Mouse (Mus musculus): ENCODE measurements around the gene Casc1. TPM values are rescaled to one million over a fixed set of nuclear protein-coding genes. Genes with fewer than 3 reads are reported as not detected.

Gene Casc1
- under 1 TPM; 0.19 to 0.26 TPM for total RNA-seq (2021)
- long read RNA-seq, experiment 1: 0 reads
- long read RNA-seq, experiment 2: 0 reads

DNA sequence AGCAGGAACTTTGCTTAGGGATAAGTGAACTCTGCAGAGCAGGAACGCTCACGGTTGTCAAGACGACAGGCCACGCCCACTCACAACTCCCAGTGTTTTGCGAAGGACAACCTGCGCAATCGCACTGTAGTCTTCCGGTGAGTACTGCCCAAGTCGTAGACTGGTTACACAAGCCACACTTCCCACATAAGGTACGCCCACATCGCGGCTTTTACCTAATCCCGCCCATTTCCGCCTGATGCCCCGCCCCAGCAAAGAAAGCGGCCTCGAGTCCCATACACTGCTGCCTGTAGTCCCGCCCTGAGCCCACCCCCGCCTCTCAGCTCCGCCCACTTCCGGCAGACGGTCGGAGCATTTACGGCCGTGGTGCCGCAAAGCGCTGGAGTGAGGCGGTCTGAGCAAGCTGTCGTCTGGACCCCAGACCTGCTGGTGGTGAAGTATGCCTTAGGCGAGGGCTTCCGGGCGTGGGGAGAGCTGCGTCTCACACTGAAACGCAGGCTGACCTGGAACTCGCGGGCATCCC is at the start of gene Casc1, which contains the start of gene Etfrf1:
TSS of gene Casc1 (minus strand) at position 190 of the 523 bp plus-strand sequence.
TSS of gene Etfrf1 (plus strand) at position 319 of the 523 bp plus-strand sequence.
- peak; percentile 100 for DNase-seq

DNA sequence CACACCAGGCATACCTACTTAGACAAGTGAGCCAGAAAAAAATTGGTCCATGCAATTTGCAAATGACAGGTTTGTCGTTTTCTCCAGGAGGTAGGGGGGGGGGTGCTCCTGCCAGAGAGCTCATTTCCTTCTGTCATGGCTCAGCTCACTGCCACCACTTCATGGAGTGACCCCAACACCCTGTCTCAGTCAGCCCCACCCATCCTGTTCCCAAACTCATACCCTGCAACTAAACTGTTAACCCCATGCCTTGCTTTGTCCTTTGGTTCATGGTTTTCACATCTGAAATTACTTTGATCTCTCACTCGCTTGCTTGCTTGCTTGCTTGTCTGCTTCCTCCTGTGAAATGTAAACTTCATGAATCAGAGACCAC is 45.9 kb upstream of the Casc1 start:
- DNase-seq: no peak

DNA sequence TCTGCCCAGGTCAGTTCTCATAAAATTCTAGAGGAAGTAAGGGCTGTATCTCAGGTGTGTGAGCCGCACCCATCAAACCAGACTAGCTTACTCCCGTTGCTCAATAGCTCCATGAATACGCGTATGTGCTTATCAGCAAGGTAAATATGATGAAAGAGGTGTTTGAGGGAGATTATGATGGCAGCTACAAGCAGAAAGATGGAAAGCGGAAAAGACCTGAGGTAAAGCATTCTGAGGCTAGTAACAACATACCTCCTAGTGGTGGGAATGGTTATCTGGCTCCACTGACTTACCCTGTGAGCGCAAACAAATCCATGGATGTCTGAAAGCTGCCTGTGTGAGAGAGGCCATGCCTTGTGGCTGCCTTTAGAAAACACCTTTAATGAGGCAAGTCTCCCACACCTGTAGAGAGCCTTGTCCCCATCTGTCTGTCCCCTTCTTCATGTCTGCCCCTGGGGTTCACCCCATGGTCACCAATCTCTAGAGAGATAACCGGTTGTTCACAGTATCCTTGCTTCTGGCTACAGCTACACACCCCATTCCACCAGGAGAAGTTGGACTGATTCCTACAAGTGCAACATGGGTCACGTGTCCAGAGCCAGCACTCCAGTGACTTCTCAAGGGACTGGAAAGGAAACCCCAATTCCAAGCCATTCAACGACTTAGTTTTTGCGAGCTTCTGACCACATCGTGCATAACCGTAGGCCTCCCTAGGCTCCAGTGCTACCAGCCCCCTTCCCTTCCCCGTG is 45.3 kb upstream of the Casc1 start:
- no peak for DNase-seq

DNA sequence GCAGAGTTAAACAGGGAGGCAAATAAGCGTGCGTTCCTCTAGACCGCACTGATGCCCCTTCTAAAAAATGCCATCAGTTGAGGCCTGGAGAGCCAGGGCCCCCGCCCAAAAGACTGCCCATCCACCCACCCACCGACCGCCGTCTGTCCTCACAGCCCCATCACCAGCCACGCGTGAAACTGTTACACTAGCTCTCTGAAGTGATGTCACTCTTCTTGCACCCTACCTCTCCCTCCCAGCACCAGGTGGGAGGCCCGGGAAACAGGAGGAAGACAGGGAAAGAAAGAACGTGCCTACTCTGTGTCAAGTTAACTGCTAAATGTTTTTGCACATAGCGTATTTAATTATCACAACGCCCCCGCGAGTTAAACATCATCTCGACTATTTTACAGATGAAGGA is 40.0 kb upstream of the Casc1 start:
- DNase-seq: no peak

DNA sequence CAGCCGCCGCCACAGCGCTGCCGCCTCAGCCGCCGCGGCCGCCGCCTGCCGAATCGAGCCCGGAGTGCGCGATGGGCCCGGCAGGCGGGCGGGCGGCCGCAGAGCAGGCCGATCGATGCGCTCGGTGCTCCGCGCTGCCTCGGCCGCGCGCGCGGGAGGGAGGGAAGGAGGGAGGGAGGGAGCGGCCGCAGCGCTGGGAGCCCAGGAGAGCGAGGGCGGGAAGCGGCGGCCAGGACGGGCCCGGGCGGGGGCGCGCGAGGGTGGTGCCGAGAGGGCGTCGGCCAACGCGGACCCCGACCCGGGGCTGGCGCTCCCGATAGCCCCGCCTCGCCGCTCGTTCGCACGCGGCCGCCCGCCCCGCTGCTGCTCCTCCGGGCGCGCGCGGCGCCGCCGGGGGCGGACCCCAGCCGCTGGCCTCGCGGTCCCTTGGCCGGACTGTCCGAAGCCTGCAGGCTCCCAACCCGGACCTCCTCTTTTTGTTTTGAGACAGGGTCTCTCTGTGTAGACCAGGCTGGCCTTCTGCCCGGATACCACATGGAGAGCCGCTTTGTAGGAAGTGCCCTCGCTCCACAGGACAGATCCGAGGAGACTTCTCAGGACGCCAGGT is 39.5 kb upstream of the Casc1 start, which contains the start of gene Kras:
TSS of gene Kras (minus strand) at position 55 of the 607 bp plus-strand sequence.
- DNase-seq: peak; percentile 93

DNA sequence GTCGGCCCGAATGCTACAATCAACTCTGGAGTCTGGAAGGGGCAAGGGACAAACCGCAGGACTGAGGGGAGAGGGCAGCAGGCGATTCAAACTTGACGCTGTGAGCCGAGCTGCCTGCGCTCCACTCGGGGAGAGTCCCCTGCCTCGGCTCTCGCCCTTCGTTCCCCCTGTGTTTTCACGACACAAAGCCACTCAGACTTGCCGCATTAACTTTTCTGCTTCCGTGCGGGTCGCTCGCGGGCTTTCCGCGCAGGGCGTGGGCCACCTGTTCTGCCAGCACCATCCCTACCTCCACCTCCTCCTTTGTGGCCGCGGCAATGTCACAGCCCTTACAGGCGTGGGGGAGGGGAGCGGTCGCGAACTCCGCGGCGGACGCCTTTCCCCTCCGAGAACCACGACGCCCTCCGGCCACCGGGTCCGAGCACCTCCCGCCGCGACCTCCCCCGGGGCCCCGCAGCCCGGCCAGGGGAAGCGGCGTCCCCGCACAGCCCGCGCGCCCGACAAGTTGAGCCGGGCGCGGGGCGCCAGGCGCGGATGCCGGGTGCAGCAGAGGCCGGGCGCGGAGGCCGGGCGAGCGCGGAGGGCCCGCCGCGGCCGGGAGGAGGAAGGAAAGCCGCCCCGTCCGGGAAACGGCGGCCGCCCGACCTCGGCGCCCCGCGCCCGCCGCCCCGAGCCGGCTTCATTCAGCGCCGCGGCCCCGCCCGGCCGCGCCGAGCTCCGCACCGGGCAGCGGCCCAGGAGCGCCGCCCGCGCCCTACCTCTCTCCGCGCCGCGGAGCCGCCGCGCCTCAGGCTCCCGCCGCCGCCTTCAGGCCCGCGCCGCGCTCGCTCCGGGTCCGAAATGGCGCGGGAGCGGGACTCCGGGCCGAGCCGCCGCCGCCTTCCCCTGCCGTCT is 38.7 kb upstream of the Casc1 start:
- peak; percentile 35 for DNase-seq

DNA sequence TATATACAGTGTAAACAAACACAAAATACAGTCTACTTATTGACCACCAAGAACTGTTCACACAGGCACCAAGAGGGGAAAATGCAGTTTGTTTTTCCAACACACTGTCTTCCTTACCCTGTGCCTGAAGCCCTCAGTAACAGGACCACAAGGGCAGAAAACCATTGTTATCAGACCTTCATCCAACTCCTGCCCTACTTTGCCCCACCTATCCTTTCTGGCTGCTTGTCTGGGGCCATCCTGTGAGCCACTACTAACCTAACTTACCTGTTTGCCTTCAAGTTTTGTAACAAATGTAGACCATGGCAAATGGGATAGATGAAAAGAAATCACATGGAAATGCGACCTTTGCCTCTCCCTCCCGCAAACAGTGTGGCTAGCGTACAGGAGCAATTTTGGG is 37.1 kb upstream of the Casc1 start:
- no peak for DNase-seq

DNA sequence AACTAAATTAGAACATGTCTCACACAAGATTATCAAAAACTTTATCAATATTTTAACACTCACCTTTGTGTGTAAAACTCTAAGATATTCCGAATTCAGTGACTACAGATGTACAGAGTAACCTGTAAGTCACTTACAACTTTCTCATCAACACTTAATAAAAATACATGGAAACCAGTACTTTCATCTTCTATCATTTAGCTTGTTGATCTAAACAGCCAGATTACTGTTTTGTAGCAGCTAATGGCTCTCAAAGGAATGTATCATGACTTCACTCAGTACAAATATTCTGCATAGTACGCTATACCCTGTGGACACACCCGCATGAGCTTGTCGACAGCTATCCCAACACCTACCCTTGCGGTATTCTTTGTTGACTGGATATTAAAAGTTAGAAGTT is 36.0 kb upstream of the Casc1 start:
- no peak for DNase-seq

DNA sequence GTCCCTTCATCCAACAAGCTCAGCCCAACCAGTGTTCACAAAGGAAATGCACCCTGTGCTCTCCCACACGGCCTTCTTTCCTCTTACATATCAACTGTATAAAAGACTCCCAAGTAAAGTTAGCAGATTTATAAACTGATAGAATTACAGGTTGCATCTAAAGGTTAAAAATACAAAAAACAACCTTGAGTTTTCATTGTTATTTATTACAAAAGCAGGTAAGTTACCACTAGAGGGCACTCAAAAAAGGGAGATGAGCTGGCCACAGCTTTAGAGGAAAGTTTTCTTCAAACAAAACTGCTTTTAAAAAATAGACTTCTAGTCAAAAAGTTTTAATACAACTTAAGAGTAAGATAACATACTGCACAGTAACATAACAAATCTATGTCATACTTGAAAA is 31.7 kb upstream of the Casc1 start:
- DNase-seq: no peak

DNA sequence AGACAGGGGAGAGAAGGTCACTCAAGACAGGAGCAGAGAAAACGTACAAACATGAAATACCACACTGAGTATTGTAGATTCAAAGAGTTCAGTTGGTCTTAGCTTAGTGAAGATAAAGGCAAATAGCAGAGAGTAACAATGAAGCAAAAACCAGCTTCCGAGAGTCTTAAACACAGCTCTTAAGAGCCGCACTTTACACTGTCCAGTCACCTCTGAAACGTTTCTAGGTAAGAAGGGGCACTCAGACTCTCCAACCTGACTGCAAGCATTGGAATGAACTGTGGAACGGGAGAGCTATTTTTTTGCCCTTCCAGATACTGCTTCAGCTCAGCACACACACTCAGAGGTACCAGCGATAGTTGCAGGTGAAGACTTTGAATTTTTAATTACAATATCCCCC is 29.5 kb upstream of the Casc1 start:
- DNase-seq: no peak

DNA sequence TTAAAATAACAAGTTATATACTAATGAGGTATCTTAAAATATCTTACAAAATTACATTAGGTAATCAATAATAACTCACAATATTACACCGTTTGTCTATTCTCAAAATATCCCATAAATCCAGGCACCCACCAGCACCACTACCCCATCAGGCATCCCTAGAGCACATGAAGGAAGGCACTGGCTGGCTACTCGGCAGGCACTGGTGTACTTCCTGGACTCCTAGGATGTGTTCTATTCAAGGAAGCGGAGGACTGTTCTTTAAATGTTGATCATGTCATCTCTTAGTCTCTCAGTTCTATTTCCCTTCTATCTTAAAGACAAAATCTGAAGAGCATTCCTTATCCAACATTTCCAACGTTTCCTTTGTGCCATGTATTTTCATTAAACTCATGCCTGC is 26.3 kb upstream of the Casc1 start:
- DNase-seq: no peak

DNA sequence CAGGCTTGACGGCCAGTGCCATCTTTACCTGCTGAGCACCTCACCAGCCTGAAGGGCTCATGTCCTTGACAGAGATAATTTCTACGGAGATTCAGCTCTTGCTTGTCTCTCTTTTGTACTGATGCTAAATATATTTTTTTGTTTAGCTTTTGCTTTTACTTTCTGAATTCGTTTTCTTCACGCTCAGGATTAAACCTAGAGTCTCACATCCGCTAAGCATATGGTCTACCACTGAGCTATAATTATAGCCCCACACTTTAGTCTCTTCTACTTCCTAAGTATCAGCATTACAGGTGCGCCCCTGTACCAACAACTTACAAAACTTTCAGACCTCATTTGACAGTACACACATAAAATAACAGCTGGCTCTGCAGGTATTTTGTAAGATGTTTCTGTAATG is 24.6 kb upstream of the Casc1 start:
- DNase-seq: no peak

DNA sequence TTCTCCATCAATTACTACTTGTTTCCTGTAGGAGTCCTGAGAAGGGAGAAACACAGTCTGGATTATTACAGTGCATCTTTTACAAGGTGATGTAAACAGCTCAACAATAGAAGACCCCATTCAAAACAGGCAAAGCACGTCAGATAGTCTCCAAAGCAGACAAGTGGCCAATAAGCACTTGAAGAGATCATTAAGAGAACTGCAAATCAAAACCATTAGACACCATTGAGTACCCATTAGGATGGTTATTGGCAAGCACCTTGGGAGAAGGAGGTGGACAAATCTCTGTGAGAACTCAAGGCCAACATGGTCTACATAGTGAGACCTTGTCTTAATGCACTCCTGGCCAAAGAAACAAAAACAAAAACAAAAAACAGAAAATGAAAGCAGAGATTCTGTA is 23.6 kb upstream of the Casc1 start:
- no peak for DNase-seq

DNA sequence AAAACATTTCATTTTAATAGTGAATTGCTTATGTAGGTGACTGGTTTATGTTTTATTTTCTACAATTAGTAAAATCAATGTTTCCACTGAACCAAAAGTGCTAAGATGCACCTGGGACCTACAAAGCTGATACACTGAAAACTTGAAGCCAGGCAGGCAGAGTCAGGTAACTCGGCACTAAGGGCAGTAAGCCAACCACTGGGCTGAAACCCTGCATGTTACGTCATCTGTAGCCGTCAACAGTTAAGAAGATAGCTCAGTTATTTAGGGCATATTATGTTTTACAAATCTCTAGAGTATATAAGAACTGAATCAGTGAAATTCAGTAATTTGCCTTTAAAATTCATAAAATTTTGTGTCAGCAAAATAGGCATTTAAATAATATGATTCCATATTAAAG is 15.5 kb upstream of the Casc1 start:
- no peak for DNase-seq

DNA sequence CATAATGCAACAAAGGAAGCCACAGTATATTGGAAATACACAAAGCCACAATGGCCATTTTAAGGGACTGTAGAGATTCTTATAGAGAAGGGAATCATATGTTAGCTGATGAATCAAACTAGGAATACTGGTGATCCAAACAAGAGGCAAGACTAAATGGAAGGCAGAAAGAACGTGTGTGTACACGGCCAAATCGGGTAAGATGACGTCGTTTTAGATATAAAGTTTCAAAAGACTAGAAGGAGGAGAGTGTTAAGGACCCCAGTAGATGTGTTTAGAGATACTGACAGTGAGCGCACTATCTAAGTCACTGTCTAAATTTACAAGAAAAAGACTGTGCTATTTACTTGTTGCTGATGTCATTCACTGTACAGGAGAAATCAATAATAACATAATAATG is 13.4 kb upstream of the Casc1 start:
- no peak for DNase-seq

DNA sequence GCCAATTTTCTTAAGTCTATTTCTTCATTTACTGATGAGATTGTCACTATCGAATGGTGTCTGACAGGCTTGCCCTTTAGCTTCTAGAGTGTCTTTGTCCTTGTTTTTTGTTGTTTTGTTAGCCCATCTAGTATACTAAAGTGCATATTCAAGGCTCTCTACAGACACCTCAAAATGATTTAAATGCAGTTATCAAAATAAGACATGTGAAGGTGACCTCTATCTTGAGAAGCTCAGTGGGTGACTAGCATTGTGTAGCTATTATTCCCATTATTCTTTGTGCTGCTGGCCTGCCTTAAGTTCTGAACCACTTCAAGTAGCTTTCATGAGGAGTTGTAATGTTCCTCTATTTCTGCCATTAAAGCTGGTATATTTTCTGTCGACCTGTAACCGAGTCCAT is 5.0 kb upstream of the Casc1 start:
- DNase-seq: no peak

DNA sequence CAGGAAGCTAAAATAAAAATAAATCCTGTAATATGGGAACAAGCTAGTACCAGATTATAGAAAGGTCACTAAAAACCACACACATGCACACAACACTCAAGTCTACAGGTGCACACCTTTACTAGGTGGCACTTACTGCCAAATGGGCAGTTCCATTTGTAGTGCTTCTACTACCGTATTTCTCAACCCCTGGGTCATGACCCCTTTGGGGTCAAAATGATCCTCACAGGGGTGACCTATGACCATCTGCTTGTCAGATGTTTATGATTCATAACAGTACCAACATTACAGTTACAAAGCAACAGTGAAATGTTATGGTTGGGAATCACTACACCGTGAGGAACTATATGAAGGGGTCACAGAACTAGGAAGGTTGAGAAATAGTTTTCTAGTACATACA is 3.1 kb upstream of the Casc1 start:
- no peak for DNase-seq

DNA sequence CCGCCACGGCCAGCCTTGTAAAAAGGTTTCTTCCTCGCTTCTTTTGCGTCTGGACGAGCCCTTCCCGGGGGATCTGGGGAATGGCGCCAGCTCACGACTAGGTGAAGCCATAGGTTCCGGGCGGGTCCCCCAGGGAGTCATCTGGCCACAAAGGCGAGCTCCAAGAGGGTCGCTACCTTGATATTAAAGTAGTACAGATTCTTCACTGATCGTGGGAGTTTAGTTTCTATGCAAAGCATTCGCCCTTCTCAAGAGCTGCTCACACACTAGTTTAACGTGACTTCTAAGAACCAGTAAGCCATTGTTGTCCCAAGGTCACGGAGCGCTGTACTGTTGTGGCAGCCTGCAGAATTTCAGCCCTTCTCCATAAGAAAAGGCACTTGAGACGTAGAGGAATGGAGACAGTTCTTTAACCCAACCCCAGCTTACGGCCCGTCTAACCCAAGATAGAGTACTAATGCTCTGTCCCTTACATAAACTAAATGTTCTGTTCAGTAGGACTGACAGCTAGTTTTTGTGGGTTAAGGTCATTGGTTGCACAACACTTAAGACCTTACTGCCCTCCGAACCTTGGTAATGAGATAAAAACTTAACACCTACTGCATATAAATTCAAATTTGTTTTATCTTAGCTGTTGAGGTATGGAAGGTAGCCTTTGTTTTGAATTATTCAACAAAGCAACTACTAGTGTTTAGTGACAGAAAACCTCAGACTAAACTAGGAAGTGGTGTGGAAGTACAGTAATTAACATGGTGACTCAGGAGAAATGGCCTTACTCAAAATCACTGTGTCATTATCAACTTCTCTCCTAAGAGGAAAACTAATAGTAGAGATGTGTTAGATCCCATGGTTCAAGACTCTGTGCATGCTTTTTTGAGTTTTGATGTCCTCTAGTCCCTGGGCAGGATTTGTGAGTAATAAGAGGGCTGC is 836 bp upstream of the Casc1 start:
- no peak for DNase-seq

DNA sequence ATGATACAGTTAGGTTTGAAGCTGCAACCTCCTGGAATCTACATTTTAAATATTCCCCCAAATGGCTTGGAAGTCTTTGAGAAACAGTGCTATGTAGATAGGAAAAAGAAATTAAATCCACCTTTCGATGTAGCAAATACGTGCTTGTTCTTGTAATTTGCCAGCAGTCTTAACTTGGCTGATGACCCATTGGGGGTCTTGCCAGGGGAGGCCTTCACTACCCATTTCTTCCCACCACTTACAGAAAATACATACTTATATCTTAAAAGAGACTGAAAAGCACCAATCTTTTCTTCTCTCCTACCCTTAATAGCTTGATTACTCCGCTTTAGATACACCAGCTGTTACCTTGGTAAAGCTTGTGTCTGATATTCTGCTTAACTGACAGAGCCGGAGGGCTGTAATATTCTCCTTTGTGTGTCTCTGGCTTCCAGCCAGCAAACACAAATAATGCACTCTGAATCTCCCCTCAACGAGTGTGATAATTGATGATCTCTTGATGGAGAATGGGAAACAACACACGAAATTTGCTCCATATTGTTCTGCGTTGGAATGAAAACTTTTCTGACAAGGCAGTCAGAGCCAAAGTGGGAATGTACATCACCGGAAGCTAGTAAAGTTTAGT is 637 bp downstream of the Casc1 start:
- DNase-seq: no peak

DNA sequence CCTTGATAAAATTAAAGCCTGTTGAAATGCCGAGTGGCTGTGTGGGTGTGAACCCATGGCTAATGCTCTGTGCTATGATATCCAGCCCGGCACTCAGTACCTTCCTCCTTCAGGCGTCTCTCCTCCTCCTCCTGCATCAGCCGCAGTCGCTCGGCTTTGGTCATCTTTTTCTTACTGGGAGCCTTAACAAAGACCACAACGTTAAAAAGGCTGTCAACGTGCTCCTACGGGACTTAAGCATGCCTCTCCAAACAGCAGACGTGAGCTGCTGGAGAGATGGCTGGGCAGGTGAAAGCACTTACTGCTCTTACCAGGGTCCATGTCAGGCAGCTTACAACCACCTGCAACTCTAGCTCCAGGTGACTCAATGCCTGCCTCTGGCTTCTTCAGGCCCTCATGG is 5.7 kb downstream of the Casc1 start:
- DNase-seq: no peak

DNA sequence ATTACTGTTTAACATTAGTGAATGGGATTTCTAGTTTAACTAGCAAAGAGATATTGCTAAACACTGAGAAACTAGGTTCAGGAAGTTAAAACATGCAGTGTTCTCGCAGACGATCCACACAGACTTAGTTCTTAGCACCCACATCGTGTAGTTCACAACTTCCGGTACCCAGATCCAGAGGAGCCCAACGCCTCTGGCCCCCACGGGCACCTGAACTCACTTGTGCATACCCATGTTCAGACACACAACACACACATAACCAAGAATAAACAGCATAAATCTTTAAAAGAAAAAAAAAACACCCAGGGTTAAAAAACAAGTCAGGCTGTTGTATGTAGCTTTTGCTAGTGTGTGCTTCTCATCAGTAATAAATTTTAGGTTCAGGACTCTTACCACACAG is 6.4 kb downstream of the Casc1 start:
- no peak for DNase-seq
